Mouse (Mus musculus): ENCODE measurements around the gene Wwox.

Wwox gene

DNA sequence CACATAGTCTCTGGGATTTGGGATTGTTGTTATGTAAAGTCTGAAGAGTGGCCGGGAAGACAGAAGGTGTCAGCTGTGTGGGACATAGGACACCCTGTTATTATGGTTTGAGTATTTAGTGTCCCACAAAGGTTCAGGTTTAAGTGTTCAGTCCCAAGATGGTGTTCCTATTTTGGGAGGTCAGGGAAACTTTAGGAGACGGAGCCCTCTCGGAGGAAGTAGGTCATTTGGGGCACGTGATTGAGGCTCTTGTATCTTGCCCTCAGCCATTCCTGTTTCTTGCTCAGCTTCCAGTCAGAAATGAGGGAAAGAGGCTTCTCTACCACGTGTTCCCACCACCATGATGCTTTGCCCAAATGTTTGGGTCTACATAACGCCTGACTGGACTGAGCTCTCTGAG, 524.8 kb downstream of the Wwox start:
- no peak for DNase-seq (ENCODE audit: low read depth)

DNA sequence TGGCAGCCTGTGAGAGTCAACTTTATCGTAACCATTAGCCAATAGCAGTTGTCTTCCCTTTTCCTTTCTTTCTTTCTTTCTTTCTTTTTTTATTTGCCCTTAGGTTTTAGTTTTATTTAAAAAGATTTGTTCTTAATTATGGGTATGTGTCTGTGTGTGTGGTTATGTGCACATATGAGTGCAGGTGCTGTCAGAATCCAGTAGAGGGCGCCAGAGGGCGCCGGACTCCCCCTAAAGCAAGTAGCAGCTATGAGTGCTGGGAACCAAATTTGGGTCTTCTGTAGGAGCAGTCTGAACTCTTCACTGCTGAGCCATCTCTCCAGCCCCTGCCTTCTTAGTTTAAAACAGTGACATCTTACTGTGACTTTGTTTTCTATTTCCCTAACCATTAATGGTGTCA, 529.4 kb downstream of the Wwox start:
- DNase-seq (ENCODE audit: low read depth): no peak

DNA sequence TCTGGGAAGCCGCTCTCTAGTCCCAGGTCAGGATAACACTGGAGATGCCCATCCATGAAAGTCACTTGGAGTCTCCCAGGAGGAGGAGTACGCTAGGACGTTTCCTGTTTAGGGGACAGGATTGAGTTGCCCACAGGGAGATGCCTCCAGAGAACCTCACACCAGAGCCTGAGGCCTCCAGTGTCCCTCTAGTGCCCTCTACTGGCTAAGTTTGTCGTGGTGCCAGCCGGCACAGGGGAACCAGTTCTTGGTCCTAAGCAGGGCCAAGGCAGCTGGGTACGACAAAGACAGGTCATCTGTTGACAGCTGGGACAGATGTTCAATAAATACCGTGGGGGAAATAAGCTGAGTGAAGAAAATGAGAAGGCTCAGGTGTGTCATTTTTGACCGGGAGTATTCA, 531.9 kb downstream of the Wwox start:
- DNase-seq (ENCODE audit: low read depth): peak; percentile 91

DNA sequence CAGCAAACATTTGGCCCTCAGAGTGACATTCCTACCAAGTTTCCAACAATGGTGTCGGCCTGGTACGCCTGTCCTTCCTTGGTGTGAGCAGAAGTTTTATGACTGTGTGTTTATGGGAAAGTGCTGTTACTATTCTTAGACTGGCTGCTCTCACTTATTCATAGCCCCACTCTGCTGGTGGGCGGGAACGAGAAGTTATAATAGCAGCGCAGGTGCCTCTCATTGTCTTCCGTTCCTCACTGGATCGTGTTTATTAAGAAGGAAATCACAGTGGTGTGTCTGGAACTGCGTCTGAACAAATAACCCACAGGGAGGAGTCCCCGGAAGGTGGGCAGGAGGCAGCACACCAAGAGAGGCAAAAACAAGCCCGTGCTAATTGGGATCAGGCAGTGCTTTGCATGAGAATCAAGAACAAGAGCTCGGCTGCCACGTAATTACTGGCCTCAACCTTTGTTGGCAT, 533.6 kb downstream of the Wwox start:
- peak; percentile 74 for DNase-seq (ENCODE audit: low read depth)

DNA sequence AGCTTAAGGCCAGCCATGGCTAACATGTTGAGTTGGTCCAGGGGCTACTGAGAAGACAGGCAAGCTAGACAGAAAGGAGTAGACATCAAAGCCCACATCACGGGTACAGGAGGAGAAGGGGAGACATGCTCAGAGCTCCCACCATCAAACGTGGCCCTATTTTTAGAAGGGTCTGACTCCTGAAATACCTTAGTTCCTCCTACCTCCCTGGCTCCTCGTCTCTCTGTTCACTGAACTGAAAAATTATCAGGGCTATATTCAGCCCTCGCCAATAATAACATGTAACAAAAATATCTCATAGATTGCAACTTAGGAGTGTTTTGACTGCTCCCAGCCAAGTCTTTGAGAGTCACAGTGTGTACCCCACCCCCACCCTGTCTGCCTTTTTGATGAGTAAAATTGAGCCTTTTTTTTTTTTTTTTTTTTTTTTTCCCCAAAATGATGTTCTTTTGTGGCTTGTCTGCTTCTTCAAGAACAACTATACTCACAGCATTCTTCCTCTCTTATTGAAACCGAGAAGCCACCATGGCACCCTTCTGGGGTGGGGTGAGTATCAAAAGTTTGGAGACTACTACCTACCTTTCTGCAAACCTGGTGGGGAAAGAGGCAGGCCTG, 535.0 kb downstream of the Wwox start:
- peak; percentile 67 for DNase-seq (ENCODE audit: low read depth)

DNA sequence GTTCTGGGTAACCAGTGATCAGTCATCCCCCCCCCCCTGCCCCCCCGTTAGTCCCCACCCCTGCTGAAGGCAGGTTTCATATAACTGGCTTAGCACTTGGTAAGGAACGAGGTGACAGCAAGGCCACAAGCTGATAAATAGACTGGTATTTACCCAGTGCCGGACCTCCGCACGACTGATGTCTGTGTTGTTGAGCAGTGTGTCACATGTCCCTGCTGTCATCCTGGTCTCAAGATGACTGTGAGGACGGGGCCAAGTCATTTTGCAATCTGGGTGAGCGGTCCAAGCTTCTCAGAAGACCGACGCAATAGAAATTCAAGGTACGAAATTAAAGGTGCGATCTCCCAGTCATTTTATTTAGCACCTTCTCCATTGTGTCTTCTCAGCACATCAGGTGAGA, 538.3 kb downstream of the Wwox start:
- DNase-seq (ENCODE audit: low read depth): no peak

DNA sequence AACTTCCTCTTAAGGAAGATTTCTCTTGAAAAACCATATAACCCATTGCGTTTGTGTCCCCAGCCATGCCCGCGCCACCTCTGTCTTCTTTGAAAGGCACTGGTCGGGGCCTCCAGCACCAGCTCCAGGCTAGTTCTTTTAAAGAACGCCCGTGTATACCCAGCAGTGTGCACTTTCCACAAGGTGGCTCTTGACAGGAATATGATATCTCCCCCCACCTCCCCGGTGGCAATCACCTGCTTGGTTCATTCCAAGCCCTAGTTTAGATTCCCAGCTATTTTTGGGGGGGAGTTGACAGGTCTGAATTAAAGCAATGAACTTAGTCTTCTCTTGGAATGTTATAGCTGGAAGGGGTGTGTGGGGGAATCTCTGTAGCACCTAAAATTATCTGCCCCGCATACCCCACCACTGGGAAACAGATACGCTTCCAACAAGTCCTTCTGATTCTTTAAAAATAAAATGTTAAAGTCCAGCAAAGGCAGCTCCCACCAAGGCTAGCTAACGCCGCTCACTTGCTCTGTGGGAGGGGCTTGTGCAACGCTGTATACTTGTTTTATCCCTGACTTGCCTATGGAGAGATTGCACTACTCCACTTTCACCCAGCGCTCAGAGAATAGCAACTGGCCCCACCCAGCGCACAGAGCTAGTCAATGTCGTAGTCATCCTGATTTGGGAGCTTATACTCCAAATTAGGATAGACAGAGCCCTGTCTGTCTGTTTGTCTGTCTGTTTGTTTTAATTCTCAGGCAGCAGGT, 538.9 kb downstream of the Wwox start:
- DNase-seq (ENCODE audit: low read depth): no peak

DNA sequence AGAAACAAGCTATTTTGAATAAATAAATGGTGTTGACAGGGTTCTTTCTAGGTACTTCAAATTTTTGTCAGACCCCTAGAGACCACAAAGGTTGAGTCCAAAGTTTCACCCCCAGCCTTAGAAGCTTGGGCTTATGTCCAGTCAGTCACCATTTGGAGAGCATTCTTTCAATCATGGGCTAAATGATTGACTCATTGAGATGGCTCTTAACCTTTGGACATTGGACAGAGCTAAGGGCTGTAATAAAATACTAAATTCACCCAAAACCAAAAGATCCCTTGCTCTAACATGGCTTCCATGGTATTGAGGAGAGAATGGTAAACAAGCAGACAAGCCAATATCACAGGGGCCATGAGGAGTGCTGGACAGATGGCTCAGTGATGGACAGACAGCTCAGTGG, 540.2 kb downstream of the Wwox start:
- DNase-seq (ENCODE audit: low read depth): no peak

DNA sequence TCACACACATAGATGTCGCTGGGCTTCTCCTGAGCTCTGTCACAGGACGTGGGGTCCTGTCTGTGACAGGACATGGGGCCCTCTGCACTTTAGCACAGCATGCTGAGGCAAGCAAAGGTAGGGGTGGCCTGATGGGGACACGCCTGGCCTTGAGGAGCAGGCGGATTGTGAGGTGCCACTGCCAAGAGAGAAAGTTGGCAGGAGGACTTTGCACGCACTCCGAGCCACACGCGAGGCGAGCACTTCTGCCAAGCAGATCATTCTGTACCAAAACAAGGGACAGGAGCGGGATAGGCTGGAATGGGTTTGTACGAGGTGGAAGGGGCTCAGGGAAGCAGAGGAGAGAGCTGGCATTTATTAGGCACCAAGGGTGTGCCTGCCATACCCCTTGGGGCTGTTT, 543.3 kb downstream of the Wwox start:
- DNase-seq (ENCODE audit: low read depth): no peak

DNA sequence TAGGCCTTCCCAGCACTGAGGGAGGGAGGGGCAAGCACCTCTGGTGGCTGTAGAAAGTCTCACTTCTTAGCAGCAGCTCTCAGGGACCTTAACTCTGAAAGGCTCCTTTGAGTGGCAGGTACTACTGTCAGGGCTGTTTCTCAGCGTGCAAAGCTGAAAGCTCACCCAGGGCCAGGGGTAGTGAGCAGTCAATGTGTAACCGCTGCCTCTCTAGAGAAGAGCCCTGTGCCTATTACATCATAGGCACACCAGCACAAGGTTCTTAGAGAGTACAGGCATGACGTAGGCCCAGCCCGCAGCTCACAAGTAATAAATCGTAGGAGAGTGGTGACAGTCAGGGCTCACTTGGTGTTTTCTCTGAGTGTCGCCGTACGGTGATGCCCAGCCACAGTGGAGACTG, 545.0 kb downstream of the Wwox start:
- peak; percentile 10 for DNase-seq (ENCODE audit: low read depth)

DNA sequence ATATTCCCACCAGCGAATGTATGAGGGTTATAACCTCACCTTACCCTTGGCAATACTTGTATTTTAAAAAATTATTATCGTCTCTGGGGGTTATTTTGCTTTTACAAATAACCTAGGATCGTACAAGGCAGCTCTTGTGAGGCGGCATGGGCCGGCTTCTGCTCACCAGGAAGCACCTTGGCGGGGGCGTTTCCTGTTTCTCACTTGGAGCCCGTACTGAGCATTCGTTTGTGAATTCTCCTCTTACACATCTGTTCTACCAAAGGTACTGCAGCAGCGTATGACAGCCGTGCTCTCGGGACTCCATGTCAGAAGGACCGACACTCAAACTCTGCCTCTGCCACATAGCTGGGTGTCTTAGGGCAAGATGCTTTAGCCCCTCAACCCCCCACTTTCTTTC, 546.5 kb downstream of the Wwox start:
- DNase-seq (ENCODE audit: low read depth): peak; percentile 79

DNA sequence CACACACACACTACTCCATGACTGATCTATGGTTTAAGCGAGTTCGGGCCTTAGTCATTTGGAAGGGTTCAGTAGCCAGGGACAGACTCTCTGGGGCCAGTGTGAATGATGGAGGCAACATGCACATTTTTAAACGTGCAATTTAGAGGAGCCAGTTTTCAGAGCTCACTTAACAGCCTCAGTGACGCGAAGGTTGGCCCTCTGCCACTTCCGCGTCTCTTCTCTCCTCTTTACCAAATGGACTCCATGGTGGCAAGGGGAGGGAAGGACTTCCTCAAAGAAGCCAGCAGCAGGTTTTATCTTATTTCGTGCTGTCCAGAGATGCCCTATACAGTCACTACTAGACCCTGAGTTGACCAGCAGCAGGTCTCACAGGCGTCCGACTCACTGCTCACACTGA, 547.5 kb downstream of the Wwox start:
- no peak for DNase-seq (ENCODE audit: low read depth)

DNA sequence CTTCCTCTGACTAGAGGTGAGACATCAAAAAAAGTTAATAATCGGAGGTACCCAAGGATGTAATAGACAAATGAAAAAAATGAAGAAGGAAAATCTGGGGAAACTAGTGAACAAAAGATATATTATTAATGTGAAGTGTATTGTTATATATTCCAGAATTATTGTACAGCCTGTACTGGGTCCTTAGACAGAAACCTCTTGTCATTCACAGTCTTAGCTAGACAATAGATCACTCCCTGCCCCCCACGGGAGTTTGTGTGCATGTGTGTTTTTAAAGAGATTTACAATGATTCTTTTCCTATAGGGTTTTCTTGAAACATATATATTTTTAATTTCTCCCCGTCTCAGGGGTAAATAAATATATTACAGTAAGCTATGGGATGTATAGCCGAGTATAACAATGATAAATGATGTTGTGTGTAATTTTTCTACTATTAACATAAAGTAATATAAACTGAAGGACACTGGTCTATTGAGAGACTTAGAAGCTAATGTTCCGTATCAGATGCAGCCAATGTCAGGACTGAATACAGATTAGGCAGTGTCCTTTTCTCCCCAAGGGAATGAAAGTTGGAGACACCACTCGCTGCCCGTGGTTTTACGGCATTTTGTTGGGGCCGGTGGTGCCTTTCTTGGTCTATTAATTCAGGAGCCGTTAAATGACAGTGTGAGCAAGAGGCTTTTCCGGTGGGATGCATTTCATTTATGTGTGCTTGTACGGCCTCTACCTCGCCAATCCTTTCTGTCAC, 551.6 kb downstream of the Wwox start:
- no peak for DNase-seq (ENCODE audit: low read depth)

DNA sequence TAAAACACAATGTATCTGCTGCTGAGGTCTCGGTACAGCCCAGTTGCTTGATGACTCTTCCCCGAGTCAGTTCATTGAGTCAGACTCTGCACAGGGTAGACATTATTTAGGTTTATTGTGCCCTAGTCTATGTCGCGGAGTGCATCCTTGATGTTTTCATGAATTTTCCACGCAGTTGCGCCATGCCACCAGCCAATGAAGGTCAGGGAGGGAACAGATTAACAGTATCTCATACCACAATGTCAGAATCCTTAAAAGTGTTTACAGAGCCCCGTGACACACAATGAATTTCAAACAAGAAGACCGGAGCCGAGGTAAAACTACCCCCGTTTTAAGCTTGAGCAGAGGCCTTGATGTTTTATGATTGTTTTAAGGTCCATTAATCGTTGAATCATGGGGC, 561.3 kb downstream of the Wwox start:
- no peak for DNase-seq (ENCODE audit: low read depth)

DNA sequence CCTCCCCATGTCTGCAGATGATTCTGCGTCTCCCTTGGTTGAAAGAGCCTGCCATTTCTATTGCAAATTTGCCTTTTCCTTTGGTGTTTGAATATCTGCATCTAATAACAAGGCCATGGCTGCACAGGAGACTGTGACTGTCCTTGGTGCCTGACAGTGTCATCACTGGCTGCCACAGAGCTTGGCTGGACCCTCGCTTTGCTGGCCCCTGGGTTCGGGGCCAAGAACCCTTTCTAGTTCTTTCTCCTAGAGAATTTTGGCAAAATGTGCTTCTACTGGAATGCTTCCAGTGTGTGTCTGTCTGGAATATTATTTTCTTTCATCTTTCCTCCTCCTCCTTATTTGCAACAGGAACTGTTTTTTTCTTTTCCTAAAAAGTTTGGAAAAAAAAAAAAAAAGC, 565.6 kb downstream of the Wwox start:
- DNase-seq (ENCODE audit: low read depth): no peak

DNA sequence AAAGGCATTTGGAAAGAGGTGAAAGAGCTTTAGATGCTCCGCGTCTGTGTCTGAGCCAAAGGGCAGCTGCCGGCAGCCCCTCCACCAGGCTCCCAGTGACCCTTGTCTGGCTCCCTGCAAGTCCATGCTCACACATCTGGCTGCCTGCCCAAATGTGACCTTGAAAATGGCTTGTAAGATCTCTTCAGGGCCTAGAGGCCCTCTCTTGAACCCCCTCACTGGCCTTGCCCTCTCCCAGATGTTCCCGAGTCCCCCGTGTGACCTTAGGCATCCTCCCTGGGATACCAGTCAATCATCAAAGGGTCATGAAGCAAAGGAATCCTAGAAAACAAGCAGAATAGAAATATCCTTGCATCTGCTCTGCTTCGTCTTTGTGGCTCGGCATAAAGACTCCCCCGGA, 567.1 kb downstream of the Wwox start:
- no peak for DNase-seq (ENCODE audit: low read depth)

DNA sequence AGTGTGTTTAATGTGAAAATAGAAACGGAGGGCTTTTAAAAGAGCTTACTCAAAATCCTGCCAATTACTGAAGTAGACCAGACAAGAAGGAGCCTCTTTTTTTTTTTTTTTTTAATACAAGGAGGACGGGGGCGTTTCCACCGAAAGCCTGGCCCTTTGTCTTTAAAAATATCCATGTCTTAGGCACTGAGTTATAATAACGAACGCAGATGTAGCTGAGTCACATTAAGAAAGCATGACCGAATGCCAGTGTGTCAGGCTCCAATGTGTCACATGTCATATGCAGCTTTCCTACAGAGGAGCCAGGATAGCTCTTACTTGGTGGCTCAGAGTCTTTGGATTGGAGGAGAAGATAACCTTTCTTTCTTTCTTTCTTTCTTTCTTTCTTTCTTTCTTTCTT, 567.8 kb downstream of the Wwox start:
- no peak for DNase-seq (ENCODE audit: low read depth)

DNA sequence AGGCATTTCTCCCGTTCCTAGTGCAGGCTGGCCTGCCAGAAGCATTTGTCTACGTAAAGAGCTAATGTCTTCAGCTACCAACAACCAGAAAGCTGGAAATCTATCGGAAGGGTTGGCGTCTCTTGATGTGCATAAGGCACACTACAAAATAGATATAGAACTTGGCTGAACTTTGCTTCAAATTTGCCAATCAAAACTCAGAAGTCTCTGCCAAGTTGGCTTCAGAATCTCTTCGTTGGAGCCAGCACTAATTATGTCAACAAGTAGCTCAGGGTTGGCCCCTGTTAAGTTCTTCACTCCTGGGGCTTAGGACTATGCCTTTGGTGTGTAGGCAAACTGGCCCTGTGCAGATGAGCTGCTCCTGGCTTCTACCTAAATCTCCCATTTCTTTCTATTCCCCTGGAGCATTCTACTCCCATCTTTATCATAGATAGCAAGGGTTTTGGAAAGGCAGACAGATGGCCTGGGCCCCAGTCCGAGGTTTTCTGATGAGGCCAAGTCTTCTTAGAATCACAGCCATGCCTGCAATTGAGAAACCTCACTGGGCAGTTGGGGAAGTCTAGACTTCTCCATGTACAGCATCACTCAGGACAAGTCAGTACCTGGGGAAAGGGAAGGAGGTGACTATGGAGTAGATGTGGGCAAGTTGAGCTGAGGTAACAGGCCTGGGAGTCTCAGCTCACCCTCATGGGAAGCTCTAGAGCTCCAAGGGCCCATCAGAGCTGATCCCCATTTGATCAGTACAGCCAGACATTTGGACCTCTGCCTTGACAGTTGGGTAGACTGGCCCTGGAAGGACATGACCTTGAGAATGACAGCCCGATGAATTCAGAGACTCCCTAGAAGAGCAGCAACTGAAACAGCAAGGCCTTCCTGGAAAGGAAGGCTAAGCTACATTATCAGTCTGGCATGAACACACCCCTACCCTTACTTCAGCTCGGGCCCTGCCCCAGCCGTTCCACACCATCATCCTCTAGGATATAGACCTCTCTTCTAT, 569.5 kb downstream of the Wwox start:
- DNase-seq (ENCODE audit: low read depth): no peak

DNA sequence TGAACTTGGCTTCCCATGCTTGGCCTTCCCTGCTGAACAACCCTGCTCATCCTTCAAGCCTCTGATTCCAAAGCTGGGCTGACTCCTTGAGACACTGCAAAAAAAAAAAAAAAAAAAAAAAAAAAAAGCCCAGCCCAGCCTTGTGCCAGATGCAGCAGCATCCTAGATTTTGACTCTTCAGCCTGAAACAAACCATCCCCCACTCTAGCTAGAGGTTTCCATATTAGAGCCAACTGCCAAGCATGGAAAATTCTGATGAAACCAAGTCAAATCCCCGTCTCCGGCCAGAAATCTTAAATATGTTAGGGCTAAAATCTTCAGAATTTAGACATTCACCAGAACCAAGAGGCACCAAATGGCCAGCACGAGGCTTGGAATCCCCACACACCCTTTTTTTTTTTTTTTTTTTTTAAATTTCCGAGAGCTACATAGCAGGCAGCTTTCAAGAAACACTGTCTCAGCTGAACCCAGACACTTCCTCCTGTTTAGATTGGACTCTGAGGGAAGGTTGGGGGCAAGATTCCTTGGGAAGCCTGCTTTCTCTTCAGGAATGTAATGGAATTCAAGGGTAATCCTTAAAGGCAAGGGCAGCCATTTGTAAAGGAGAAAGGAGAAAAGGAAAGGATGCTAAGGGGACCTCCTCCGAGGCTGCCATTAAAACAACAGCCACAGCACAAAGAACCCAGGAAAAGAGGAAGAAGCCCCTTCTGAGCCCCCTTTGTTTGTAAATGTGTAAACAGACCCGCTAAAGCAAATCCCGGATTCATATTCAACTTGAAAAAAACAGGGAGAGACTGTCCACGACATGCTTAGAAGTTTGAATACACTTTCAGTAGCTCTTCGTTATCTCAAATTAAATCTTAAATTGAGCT, 570.7 kb downstream of the Wwox start:
- DNase-seq (ENCODE audit: low read depth): no peak

DNA sequence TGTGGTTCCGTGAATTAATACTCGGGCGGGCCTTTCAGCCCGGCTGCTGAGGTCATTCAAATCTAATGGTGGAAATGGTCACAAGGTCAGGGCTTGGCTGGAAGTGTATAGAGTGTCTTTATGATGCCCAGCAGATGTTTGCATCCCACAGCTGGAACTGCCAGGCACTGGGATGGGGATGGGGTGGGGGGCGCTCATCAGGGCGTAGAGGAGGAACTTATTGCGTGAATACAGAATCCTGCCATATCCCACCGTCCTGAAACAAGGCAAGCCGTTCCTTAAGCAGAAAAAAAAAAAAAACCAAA, 571.3 kb downstream of the Wwox start:
- no peak for DNase-seq (ENCODE audit: low read depth)

DNA sequence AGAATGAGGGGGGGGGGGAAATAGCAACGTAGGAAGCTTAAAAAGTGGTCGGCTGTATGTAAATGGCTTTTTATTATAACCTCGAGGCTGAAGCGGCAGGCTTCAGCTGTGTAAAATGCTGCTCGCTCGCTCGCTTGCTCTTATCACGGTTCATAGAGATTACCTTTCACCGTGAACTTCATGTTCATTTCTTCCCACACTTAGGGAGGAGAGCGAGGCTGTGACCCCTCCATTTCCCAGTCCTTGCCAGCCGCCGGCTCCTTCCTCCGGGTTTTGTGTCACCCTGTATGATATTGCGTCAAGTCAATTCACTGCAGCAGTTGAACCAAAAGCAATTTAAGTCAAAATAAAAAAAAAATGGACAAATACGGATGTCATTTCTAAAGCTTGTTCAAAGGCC, 580.2 kb downstream of the Wwox start:
- no peak for DNase-seq (ENCODE audit: low read depth)

Data from naive thymus-derived CD4-positive, alpha-beta T cell, adult 2 months (primary cell).